Mouse (Mus musculus): ENCODE results near the gene Stip1.
"Not testable (repeated sequence)": the region's sequence is repeated elsewhere in the genome, so short reads cannot be mapped to it uniquely, and the experiment has no call there.

Gene Stip1

DNA sequence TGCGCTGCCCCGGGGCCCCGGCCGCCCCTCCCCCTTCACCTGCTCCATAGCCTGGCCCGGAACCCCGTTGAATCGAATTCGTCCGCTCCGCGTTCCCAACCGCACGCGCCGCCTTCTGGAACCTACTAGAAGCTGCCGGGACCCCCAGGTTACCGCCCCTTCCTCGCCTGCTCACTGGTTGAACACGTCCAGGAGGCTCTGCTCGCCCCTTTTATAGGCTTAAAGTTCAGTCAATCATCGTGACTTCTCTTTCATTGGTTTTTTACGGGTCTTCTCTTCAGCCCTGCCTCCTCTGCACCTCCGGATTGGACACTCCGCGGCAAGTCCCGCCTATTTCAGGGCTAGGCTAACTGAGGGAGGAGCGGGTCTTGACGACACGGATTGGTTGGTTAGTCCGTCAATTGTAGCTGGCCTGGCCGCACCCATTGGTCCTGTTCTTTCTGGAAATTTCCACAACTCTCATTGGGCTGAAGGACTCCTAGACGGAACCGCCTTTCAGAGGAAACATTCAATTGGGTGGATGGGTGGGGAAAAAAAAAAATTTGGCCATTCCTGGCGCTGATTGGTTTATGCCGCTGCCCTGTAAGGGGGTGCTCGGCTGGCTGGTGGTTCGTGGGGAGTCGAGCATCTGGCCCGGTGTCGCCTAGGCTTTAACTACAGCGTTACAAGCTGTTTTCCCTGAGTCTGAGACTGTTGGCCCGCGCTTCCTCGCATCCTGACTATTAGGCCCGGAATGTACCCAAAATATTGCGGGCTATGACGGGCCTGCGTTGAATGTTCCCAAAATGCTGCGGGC is at the start of gene Stip1:
Gene Stip1, minus strand, starts transcription at position 127 of the 796 bp plus-strand sequence.
- DNase-seq (ENCODE audit: low spot score): peak; percentile 99

DNA sequence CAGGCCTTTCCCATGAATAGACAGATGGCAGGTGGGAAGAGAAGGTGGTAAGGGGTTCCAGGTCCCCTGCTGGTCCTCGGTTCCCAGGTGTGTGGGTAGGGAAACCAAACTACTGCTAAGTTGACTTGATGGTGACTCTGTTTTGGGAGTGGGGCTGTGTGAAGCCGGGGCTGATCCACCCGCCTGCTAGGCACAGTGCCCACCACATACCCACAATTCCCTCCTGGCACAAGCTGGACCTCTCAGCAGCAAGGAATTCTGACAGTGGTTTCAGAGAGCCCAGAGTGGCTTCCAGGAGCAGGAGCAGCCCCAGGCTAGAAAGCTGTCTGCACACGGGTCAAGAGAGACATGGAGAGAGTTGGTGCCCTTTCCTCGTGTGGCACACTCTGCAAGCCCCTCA is 49.3 kb upstream of the Stip1 start:
- no peak for DNase-seq (ENCODE audit: low spot score)

- DNase-seq (ENCODE audit: low spot score): no peak
These were observed 48.8 kb upstream of the Stip1 start for GRCm38 (mm10) chr19:7088558-7088957.

DNA sequence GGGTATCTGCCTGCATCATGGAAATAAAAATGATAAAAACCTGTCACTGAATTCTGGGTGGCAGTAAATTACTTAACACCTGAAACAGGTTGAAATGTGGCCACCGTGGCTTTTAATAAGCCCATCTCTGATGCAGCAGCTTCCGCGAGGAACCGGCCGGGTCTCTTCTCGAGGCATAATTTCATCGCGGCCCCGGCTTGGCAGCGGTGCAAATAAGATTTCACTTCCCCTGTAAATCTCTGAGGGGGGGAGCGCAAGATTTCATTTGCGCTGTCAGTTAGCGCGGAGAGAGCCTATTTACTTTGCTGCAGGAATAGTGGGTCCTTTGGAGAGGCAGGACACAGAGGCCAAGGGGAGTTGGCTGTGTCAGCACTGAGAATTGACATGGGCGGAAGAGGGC is 45.0 kb upstream of the Stip1 start:
- no peak for DNase-seq (ENCODE audit: low spot score)

DNA sequence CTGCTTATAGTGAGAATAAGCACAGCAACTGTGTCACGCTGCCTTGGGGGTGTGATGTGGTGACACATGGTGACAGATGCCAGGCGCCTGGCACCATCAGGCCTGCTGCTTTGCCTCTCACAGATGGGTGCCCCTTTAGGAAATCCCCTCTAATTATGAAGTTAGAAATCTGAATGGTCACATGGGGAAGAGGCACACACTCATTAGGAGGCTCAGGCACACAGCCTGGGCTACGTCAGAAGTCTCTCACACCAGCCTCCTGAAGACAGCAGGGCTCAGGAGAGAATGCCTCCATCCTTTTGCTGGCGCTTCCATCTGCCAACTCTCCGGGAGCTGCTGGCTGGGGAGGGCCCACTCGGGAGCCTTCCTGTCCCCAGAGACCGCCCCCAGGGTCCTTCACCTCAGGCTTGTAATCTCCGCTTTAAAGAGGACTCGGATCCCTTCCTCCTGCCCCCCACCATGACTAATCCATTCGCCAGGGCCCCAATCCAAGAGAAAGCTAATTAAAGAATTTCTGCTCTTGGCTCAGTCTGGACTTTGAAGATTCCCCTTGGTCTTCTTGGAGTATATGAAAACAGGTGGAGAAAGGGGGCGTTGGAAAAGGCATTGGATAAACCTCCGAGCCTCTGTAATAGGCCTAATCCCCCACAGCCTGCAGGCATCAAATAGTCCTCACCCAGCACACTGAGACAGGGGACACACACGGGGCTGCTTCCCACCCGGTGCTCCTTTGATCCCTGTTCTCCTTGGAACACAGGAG is 43.4 kb upstream of the Stip1 start:
- DNase-seq (ENCODE audit: low spot score): no peak

DNA sequence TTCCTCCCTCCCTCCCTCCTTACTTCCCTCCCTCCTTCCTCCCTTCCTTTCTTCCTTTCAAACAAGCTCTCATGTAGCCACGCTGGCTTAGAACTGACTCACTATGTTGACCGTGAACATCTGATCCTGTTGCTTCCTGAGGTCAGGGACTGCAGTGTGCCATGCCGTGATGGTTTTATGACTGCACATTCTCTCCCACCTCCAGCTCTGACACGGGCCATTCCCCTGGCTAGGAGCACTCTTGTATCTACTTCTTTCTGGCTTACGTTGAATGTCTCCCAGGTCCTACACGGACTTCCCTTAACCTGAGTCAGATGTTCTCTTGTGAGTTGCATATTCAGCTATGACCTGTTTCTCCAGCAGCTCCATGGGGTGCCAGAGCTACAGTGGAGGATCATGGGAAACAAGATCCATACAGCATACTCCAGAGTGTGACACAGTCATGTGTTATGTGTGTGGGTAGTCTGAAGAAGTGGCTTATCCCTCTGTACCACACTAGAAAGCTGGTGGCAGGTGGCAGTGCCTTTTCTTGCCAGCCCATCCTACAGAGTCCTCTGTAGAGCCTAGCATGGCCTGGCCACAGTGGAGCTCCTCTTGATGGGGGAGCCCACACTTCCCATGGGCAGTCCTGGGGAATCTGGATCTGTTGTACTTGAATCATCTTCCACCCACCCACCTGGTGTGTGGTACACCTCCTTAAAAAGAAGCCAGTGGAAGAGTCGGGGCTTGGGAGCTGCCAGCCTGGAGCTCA is 41.9 kb upstream of the Stip1 start:
- no peak for DNase-seq (ENCODE audit: low spot score)

DNA sequence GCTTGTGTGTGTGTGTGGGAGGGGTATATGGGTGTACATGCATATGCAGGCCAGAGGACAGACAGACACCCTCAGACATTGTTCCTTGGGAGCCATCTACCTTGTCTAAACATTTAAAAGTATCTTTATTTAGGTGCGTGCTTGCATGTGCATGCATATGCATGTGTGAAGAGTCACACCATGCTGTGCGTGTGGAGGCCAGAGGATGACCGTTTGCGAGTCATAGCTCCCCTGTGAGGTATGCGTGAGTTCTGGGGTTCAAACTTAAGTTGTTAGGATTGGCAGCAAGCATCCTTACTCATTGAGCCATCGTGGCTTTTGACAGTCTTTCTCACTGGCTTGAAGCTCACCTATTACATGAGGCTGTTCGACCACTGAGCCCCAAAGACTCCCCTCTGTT is 38.5 kb upstream of the Stip1 start:
- DNase-seq (ENCODE audit: low spot score): no peak

DNA sequence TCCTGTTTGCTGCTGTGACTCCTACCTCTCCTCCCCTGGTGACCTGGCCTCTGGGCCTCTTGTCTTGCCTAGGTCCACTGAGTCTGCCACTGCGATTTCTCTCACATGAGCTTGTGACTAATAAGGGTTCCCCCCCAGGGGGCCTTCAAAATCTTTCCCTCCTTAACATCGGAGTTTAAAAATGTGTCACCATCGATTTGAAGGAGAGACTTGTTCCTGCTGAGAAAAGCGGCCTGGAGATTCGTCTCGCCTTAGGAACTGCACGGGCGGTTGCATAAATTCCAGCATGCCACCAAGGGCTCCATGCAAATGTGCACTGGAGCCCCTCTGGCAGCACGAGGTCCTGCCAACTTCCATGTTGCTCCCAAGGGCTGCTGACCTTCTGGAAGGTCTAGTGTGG is 37.9 kb upstream of the Stip1 start:
- no peak for DNase-seq (ENCODE audit: low spot score)

DNA sequence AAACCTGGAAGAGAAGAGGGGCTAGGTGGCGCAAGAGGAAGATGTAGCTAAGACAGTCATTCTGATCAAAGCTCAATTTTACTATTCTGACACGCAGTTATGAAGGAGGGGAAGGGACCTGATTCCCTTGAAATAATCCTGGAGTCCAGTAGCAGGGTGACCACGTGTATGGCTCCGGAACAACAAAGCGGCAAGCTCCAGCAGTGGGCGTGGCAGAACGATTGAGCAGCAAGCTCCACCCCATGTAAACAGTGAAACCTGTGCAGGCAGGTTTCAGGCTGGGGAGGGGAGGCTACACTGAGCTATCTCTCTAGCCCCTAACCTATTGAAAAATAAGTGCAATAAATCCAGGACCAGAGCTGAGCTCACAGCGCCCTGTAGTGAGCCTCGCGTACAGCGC is 35.6 kb upstream of the Stip1 start:
- DNase-seq (ENCODE audit: low spot score): not testable (repeated sequence)

DNA sequence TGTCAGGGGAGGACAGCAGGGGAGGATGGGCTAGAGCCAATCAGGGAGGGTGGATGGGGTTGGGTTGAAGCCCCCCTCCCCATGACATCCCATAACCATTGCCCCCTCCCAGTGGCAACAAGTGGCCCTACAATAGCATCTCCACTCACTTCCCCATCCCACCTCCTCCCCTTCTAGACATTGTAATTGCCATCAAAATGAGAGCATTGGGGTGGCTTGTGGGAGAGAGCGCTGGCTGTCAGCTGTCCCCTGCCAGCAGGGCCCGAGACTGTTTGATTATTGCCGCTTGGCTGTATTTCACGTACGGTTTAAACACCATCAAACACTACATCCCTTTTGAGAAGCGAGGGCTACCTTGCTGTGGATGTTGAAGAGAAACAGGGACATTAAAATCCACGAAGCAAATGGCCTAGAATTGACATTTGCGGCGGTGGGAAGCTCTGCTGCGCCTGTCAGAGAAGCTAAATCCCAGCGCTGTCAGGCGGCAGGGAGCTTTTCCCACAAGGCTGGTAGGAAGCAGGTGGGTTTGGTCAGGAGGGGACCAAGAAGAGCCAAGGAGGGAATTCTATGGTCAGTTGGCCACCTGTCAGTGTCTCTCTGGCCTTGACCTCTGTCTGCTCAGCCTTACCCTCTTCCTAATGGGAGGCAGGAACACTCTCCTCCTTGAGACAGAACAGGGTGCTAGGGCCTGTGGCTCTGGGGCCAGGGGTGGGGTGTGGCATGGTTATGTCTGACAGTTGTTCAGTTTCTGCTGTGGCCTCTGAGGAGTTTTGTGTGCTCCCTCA is 34.4 kb upstream of the Stip1 start:
- no peak for DNase-seq (ENCODE audit: low spot score)

DNA sequence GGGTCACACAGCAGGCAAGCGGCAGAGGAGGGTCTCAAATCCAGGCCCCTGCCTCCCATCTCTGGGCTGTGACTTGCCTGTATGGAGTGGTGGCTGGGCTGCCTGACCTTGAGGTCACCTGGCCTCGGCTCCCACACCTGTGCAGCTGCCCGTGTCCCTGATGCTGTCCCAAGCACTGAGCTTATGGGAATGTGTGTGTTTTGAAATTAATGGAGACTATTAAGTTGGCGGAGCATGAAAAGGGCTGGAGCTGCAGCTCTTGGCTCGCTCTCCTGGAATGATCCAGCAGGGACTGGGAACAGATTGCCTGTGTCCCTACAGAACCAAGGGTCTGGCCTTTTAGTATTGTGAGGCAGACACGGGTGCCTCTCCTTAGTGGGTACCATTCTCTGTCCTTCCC is 32.5 kb upstream of the Stip1 start:
- no peak for DNase-seq (ENCODE audit: low spot score)

DNA sequence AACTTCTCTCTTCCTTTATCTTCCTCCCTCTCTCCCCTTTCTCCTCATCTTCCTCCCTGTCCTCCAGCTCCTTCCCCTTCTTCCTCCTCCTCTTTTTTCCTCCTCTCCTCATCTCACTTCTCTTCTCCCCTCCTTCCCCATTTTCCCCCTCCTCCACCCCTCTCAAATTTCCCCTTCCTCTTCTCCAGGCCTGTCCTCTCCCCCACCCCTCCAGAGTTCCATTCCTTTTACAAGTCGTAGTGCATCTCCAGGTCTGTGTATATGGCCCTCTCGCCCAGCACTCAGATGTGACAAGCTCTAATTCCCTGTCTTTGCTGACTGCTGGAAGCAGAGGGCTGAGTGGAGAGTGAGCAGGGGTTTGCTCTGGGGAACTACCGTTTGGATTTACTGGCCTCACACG is 31.0 kb upstream of the Stip1 start:
- no peak for DNase-seq (ENCODE audit: low spot score)

GRCm38 (mm10) chr19:7069781-7070763 is 30.3 kb upstream of the Stip1 start:
- DNase-seq (ENCODE audit: low spot score): no peak

DNA sequence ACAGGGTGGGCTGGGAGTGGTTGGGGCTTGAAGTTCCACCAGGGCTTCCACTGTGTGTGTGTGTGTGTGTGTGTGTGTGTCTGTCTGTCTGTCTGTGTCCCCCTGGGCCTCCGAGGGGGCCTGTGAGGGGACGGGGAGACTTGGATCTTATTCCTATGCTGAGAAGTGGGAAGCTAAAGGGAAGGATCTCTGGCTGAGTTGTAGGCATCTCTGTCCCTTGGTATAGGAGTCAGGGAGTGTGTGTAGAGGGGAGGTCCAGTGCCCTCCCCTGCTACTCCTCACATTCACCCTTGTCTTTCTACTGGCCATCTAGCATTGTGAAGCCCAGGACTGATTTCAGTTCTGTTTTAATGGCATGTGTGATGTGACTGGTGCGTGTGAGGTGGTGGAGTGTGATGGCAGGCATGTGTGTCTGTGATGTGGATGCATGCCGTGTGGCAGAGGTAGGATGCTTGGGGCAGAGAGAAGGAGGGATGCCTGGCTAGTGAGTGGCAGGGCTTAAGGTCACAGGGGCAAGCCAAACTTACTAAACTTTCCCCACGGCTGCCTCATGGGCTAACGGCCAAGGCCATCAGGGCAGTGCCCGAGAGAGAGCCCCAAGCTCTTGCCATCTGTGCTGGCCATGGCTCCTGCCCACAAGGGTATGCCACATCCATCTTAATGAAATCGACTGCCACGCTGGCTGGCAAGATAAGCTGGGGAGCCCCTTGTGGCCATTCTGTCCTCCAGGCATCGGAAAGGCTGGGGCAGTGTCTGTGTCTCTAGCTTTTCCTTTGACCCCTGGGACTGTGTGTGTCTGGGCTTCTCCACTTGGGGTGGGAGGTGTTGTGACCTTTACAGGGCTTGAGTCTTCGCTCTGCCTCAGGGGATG is 29.1 kb upstream of the Stip1 start:
- DNase-seq (ENCODE audit: low spot score): no peak

- peak; percentile 63 for DNase-seq (ENCODE audit: low spot score)
These were observed 28.4 kb upstream of the Stip1 start for GRCm38 (mm10) chr19:7068136-7068535.

- no peak for DNase-seq (ENCODE audit: low spot score)
These were observed 27.7 kb upstream of the Stip1 start for GRCm38 (mm10) chr19:7067344-7068050.

DNA sequence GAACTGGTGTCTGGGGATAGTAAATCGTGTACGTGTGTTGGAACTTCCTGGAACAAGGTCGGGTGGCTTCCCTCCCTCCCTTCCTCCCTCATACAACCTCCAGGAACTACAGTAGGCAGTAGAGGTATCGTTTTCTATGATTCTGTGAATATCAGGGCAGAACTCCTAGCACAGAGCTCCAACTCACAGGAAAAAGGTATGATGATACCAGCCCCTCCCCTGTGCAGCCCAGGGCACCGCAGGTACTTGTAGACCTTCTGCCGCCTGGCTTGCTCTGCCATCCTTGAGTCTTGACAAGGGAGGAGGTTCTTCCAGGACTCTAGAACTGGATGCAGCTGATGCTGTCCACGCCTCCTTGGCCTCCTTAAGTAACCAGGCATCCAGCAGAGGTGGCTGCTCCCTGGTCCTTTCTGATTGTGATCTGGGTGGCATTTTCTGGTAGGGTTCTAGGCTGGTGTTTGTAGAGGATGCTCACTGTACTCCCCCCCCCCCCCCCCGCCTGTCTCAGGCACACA is 27.1 kb upstream of the Stip1 start:
- DNase-seq (ENCODE audit: low spot score): no peak

DNA sequence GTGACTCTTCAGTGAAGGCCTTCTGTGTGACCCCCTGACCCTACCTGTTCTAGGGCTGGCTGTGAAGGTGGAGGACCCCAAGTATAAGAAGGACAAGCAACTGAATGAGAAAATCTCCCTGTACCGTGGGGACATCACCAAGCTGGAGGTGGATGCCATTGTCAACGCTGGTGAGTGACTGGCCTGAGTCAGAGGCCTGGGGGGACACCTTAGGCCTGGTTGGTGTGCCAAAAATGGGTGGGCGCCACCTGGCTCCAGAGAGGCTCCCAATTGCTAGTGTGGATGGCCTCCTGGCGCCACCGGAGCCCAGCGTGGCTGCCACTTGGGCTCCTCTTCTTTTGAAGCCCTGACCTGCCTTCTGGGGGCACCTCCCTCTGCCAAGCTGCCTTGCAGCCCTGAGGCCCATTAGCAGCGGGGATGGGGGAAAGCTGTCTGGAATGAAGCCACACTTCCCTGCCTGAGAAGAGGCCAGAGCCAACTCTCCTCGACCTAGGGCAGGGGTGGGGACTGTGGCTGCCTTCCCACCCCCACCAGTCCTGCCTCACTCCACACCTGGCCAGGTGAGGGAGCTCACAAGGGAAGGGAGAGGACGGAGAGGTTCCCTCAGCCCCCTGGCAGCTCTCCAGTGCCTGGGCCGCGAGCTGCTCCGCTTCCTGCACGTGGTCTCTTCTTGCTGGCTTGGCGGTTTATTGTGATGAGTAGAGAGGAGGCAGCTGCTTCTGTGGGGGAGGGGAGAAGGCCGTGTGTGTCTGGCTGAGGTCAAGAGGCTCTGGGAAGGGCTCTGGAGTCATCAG is 26.5 kb upstream of the Stip1 start:
- no peak for DNase-seq (ENCODE audit: low spot score)

Measured in layer of hippocampus, adult 9-10 months (tissue).